Mouse (Mus musculus) E14TG2a.4 (cell line): ENCODE data around the gene Thada.

Source experiments
- CTCF ChIP-seq: conservative IDR thresholded peaks from 2 replicates; pipeline ENCODE4 v1.5.1; 2014; ENCODE audit warnings: low read length
- NANOG ChIP-seq: IDR thresholded peaks from 2 replicates; pipeline ENCODE4 v1.6.1; 2014; ENCODE audit warnings: borderline replicate concordance, low read length, mixed read lengths

DNA sequence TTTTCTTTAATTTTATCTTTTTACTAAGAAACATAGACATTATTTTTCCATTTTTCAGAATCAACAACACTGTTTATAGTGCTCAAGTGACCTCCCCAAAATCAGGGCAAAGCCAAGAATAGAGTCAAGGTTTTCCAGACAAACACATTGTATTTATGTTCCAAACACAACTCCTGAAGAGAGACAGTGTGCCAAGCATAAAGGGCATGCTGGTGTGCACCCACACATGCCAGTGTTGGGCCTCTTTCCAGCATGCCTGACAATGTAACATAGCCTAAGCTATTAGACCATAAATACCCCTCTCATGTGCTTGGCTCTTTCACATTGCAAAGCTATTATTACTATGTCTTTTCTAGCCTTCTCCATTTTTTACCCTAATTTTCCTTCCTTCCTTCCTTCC, 205.8 kb downstream of the Thada start:
- TF ChIP-seq CTCF = no peak
- no peak for TF ChIP-seq NANOG
